Mouse (Mus musculus): Measurements from ENCODE around the gene Akap13. TPM values are rescaled to one million over a fixed set of nuclear protein-coding genes. Genes with fewer than 3 reads are reported as not detected.
"Not testable (repeated sequence)": the region's sequence is repeated elsewhere in the genome, so short reads cannot be mapped to it uniquely, and the experiment has no call there.

Gene Akap13
- polyA plus RNA-seq, 1 experiment from 2014 or later: 52.9 TPM

GRCm38 (mm10) chr7:75768169-75768568 is 312.8 kb downstream of the Akap13 start:
- H3K4me2 ChIP-seq (replicated peaks; ENCODE audit: low read depth, low read length): no peak overlapping the region
- H3K9ac ChIP-seq (replicated peaks; ENCODE audit: low read depth): no peak overlapping the region
- H3K36me3 ChIP-seq (ENCODE audit: insufficient read depth, low read length): no peaks in the 10 kb centered on the region
- H3K4me1 ChIP-seq (ENCODE audit: insufficient read depth, low read depth, low read length): no peaks in the 10 kb centered on the region
- no peaks in the 10 kb centered on the region for H3K9me3 ChIP-seq (ENCODE audit: low read length)
- no peak overlapping the region for H3K27ac ChIP-seq (ENCODE audit: low read length)
- no peak overlapping the region for H3K4me3 ChIP-seq (ENCODE audit: low read depth, low read length)
- WGBS: 76% methylated on average over 2 of the region's 2 CpGs
- TF ChIP-seq CTCF (IDR thresholded peaks at IDR 0.05) (no peak), EP300 (IDR thresholded peaks at IDR 0.05) (no peak)
- DNase-seq (ENCODE audit: low spot score) (no peak), ATAC-seq (no peak)
- no peaks in the 10 kb centered on the region for H3K27me3 ChIP-seq (replicated peaks; ENCODE audit: insufficient read depth, low read length)

GRCm38 (mm10) chr7:75769909-75770308 is 314.6 kb downstream of the Akap13 start:
- H3K27ac ChIP-seq (ENCODE audit: low read length): no peak overlapping the region
- H3K36me3 ChIP-seq (ENCODE audit: insufficient read depth, low read length): no peaks in the 10 kb centered on the region
- H3K4me1 ChIP-seq (ENCODE audit: insufficient read depth, low read depth, low read length): no peaks in the 10 kb centered on the region
- 87% methylated on average over 9 of the region's 9 CpGs for WGBS
- no peak for ATAC-seq
- H3K9me3 ChIP-seq (ENCODE audit: low read length): no peaks in the 10 kb centered on the region
- DNase-seq (ENCODE audit: low spot score): no peak
- no peak overlapping the region for H3K4me2 ChIP-seq (replicated peaks; ENCODE audit: low read depth, low read length)
- H3K4me3 ChIP-seq (ENCODE audit: low read depth, low read length): no peak overlapping the region
- no peak overlapping the region for H3K9ac ChIP-seq (replicated peaks; ENCODE audit: low read depth)
- TF ChIP-seq CTCF (IDR thresholded peaks at IDR 0.05) (no peak), EP300 (IDR thresholded peaks at IDR 0.05) (no peak)
- no peaks in the 10 kb centered on the region for H3K27me3 ChIP-seq (replicated peaks; ENCODE audit: insufficient read depth, low read length)

GRCm38 (mm10) chr7:75774095-75775078 is 319.1 kb downstream of the Akap13 start:
- not testable (repeated sequence) for DNase-seq (ENCODE audit: low spot score)
- peak; percentile 33 for TF ChIP-seq EP300 (IDR thresholded peaks at IDR 0.05)
- WGBS: 85% methylated on average over 18 of the region's 18 CpGs

GRCm38 (mm10) chr7:75778053-75778452 is 322.7 kb downstream of the Akap13 start:
- H3K36me3 ChIP-seq (ENCODE audit: insufficient read depth, low read length): no peaks in the 10 kb centered on the region
- DNase-seq (ENCODE audit: low spot score): no peak
- H3K27me3 ChIP-seq (replicated peaks; ENCODE audit: insufficient read depth, low read length): no peaks in the 10 kb centered on the region
- no peak overlapping the region for H3K4me3 ChIP-seq (ENCODE audit: low read depth, low read length)
- H3K4me1 ChIP-seq (ENCODE audit: insufficient read depth, low read depth, low read length): no peaks in the 10 kb centered on the region
- TF ChIP-seq CTCF (IDR thresholded peaks at IDR 0.05): no peak
- TF ChIP-seq EP300 (IDR thresholded peaks at IDR 0.05): no peak
- H3K9ac ChIP-seq (replicated peaks; ENCODE audit: low read depth): no peak overlapping the region
- 74% methylated on average over 2 of the region's 2 CpGs for WGBS
- H3K9me3 ChIP-seq (ENCODE audit: low read length): no peaks in the 10 kb centered on the region
- ATAC-seq: no peak
- no peak overlapping the region for H3K4me2 ChIP-seq (replicated peaks; ENCODE audit: low read depth, low read length)
- no peak overlapping the region for H3K27ac ChIP-seq (ENCODE audit: low read length)

More at GRCm38 (mm10) chr7:75774095-75775078, 319.1 kb downstream of the Akap13 start:
- H3K4me1 ChIP-seq (ENCODE audit: insufficient read depth, low read depth, low read length); H3K27ac ChIP-seq (ENCODE audit: low read length); H3K9me3 ChIP-seq (ENCODE audit: low read length); H3K9ac ChIP-seq (replicated peaks; ENCODE audit: low read depth); H3K27me3 ChIP-seq (replicated peaks; ENCODE audit: insufficient read depth, low read length); H3K4me2 ChIP-seq (replicated peaks; ENCODE audit: low read depth, low read length); H3K4me3 ChIP-seq (ENCODE audit: low read depth, low read length); H3K36me3 ChIP-seq (ENCODE audit: insufficient read depth, low read length); ATAC-seq: not testable (repeated sequence)

GRCm38 (mm10) chr7:75780812-75781211 is 325.5 kb downstream of the Akap13 start:
- no peak overlapping the region for H3K9ac ChIP-seq (replicated peaks; ENCODE audit: low read depth)
- H3K4me1 ChIP-seq (ENCODE audit: insufficient read depth, low read depth, low read length): no peaks in the 10 kb centered on the region
- H3K27ac ChIP-seq (ENCODE audit: low read length): no peak overlapping the region
- no peaks in the 10 kb centered on the region for H3K9me3 ChIP-seq (ENCODE audit: low read length)
- no peaks in the 10 kb centered on the region for H3K27me3 ChIP-seq (replicated peaks; ENCODE audit: insufficient read depth, low read length)
- ATAC-seq: no peak
- TF ChIP-seq CTCF (IDR thresholded peaks at IDR 0.05): no peak
- no peak for TF ChIP-seq EP300 (IDR thresholded peaks at IDR 0.05)
- WGBS: 47% methylated on average over 1 of the region's 5 CpGs
- H3K4me2 ChIP-seq (replicated peaks; ENCODE audit: low read depth, low read length): peak overlapping the region; percentile 69
- H3K4me3 ChIP-seq (ENCODE audit: low read depth, low read length): no peak overlapping the region
- no peak for DNase-seq (ENCODE audit: low spot score)
- no peaks in the 10 kb centered on the region for H3K36me3 ChIP-seq (ENCODE audit: insufficient read depth, low read length)

- Histone ChIP-seq H3K9me3 (ENCODE audit: low read length) (no peaks in the 10 kb centered on the region), H3K9ac (replicated peaks; ENCODE audit: low read depth) (no peak overlapping the region; the same call in 1 of the 2 replicates), H3K4me1 (ENCODE audit: insufficient read depth, low read depth, low read length) (no peaks in the 10 kb centered on the region), H3K36me3 (ENCODE audit: insufficient read depth, low read length) (no peaks in the 10 kb centered on the region), H3K27me3 (replicated peaks; ENCODE audit: insufficient read depth, low read length) (no peaks in the 10 kb centered on the region), H3K4me2 (replicated peaks; ENCODE audit: low read depth, low read length) (peak overlapping the region; percentile 69), H3K27ac (ENCODE audit: low read length) (no peak overlapping the region), H3K4me3 (ENCODE audit: low read depth, low read length) (peak overlapping the region; percentile 57)
- no peak for TF ChIP-seq CTCF (IDR thresholded peaks at IDR 0.05)
- no peak for TF ChIP-seq EP300 (IDR thresholded peaks at IDR 0.05)
- WGBS: 5% methylated on average over 13 of the region's 13 CpGs
- ATAC-seq (no peak), DNase-seq (ENCODE audit: low spot score) (peak; percentile 11)
These were observed 326.1 kb downstream of the Akap13 start for GRCm38 (mm10) chr7:75781298-75781947.

Measured in lung, postnatal 0 days (tissue).